Mouse (Mus musculus) limb, embryonic 15.5 days (tissue): Measurements from ENCODE around the gene Map3k1. TPM values are rescaled to one million over a fixed set of nuclear protein-coding genes. Genes with fewer than 3 reads are reported as not detected.
A peak's percentile ranks its signal among the peaks of the same experiment; 100 is the strongest.

Experiments used
- ATAC-seq: fragments of 200-750 bp; cut with Nextera tagmentation; 2 replicates; pipeline ENCODE4 v1.8.0; 2017; ENCODE audit warnings: low read depth, moderate TSS enrichment; ENCODE audit not compliant: insufficient number of reproducible peaks, low FRiP score, low TSS enrichment
- H3K27ac ChIP-seq: fragments of 300-500 bp; sonication (generic); 2 replicates; pipeline ENCODE4 v1.5.1; 2015; ENCODE audit warnings: moderate library complexity, mild to moderate bottlenecking, inconsistent platforms
- H3K27me3 ChIP-seq: fragments of 300-500 bp; sonication (generic); 2 replicates; pipeline ENCODE4 v1.6.1; 2015; ENCODE audit warnings: inconsistent platforms
- H3K36me3 ChIP-seq: fragments of 300-500 bp; sonication (generic); 2 replicates; pipeline ENCODE4 v1.6.1; 2015; ENCODE audit warnings: inconsistent platforms
- H3K4me1 ChIP-seq: fragments of 300-500 bp; sonication (generic); 2 replicates; pipeline ENCODE4 v1.6.1; 2015; ENCODE audit warnings: inconsistent platforms
- H3K4me2 ChIP-seq: fragments of 300-500 bp; sonication (generic); 2 replicates; pipeline ENCODE4 v1.6.1; 2015; ENCODE audit warnings: mild to moderate bottlenecking, inconsistent platforms
- H3K4me3 ChIP-seq: fragments of 300-500 bp; sonication (generic); 2 replicates; pipeline ENCODE4 v1.5.1; 2015; ENCODE audit warnings: mild to moderate bottlenecking, inconsistent platforms
- H3K9ac ChIP-seq: fragments of 300-500 bp; sonication (generic); 2 replicates; pipeline ENCODE4 v1.6.1; 2015; ENCODE audit warnings: inconsistent platforms
- H3K9me3 ChIP-seq: fragments of 300-500 bp; sonication (generic); 2 replicates; pipeline ENCODE4 v1.6.1; 2016; ENCODE audit warnings: inconsistent platforms
- WGBS: fragments of 180-500 bp; shearing (Covaris S2); methylation state at CpG from one replicate; pipeline ENCODE4 v1.1.7; 2015; 5-methylcytosine and 5-hydroxymethylcytosine counted together
- polyA plus RNA-seq: library from polyadenylated mRNA; unstranded; fragments of >200 nt; fragmentation: Nextera tagmentation; extraction: Ambion mirVana; gene quantifications from 2 replicates; pipeline ENCODE4 v1.2.1, GENCODE M21; 2015

Map3k1 gene
- polyA plus RNA-seq, 1 experiment from 2014 or later, result 14.5 TPM

- no peak for ATAC-seq
- no peak overlapping the region for H3K4me3 ChIP-seq
- WGBS, result 53% methylated on average over 10 of the region's 10 CpGs
- peaks cover 66% of the 10 kb centered on the region for H3K4me1 ChIP-seq
- H3K9me3 ChIP-seq, result no peaks in the 10 kb centered on the region
- H3K4me2 ChIP-seq, result no peak overlapping the region
- no peak overlapping the region for H3K9ac ChIP-seq
- H3K27ac ChIP-seq, result no peak overlapping the region
- H3K27me3 ChIP-seq, result no peaks in the 10 kb centered on the region
- no peaks in the 10 kb centered on the region for H3K36me3 ChIP-seq
Observed at GRCm38 (mm10) chr13:111801662-111802270, 7.0 kb downstream of the Map3k1 start.

DNA sequence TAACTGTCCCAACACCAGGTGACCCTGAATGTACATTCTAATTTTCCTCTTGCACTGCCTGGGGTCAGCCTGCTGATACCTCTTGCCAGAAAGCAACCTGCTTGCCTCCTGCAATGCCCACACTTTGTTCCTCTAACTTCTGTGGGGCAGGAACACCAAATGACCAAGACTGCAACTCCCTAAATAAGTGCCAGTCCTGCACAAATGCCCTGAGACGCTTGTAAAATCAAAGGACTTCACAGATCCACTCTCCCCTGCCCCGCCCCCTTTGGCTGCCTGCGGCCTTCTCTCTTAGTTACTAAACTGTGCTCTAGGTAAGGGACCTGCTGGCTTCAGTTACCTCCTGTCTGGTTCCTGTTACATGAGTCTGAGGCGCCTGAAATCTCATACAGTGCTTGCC is 7.9 kb downstream of the Map3k1 start:
- H3K36me3 ChIP-seq, result no peaks in the 10 kb centered on the region
- H3K4me3 ChIP-seq, result no peak overlapping the region
- 26% methylated on average over 4 of the region's 4 CpGs for WGBS
- H3K9ac ChIP-seq, result no peak overlapping the region
- ATAC-seq, result no peak
- no peaks in the 10 kb centered on the region for H3K9me3 ChIP-seq
- peaks cover 74% of the 10 kb centered on the region for H3K4me1 ChIP-seq
- H3K4me2 ChIP-seq, result no peak overlapping the region
- H3K27ac ChIP-seq, result 0 out of 2 replicates have a peak overlapping the region, but pooled peaks have one; percentile 4
- H3K27me3 ChIP-seq, result no peaks in the 10 kb centered on the region

DNA sequence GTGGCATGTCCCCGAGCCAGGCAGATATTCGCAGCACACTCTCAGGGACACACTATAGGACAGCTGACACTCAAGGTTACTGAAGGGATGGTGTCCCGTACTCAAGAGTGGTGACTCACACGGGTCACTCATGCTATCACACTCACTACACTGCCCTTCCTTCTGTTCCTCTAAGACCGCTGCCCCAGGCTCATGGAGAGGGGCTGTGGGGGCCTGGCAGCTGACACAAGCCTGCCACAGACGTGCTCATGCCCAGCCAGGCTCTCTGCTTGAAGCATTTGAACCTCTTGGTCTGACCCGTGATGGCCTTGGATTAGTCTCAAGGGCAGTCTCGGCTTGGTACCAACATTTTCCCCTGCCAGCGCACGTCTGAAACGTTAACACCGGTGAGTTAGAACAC is 10.7 kb downstream of the Map3k1 start:
- Histone ChIP-seq H3K27ac (no peak overlapping the region), H3K27me3 (no peaks in the 10 kb centered on the region), H3K9ac (no peak overlapping the region), H3K4me1 (peaks cover 64% of the 10 kb centered on the region), H3K4me2 (no peak overlapping the region), H3K4me3 (no peak overlapping the region), H3K36me3 (no peaks in the 10 kb centered on the region), H3K9me3 (no peaks in the 10 kb centered on the region)
- WGBS, result 63% methylated on average over 12 of the region's 12 CpGs
- ATAC-seq, result no peak

DNA sequence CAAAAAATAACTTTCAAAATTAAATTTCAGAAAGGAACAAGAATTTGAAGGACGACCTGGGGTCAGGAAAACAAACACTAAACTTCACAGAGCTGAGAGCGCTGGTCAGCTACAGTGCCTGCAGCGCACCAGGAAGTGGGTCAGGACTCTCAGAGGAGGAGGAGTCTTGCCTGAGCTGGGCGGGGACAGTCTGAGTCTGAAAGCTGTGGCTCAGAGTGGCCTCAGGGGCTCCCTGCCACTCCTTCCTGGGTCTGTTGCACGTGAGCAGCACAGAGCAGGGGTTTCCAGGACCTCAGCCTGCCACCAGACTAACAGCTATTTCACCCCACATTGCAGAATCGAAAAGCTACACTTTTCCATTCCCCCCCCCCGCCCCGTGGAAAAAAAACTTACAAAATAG is 11.8 kb downstream of the Map3k1 start:
- H3K27me3 ChIP-seq, result no peaks in the 10 kb centered on the region
- peaks cover 68% of the 10 kb centered on the region for H3K4me1 ChIP-seq
- no peaks in the 10 kb centered on the region for H3K36me3 ChIP-seq
- H3K27ac ChIP-seq, result peak overlapping the region; percentile 33; the same call in 1 of the 2 replicates
- H3K4me2 ChIP-seq, result peak overlapping the region; percentile 25; the same call in 1 of the 2 replicates
- no peak overlapping the region for H3K4me3 ChIP-seq
- no peak overlapping the region for H3K9ac ChIP-seq
- 8% methylated on average over 8 of the region's 8 CpGs for WGBS
- H3K9me3 ChIP-seq, result no peaks in the 10 kb centered on the region
- ATAC-seq, result peak; percentile 55; the same call in 1 of the 2 replicates

- Histone ChIP-seq H3K27me3 (no peaks in the 10 kb centered on the region), H3K4me1 (peaks cover 63% of the 10 kb centered on the region), H3K27ac (no peak overlapping the region), H3K4me3 (no peak overlapping the region), H3K4me2 (no peak overlapping the region), H3K9me3 (no peaks in the 10 kb centered on the region), H3K9ac (no peak overlapping the region), H3K36me3 (no peaks in the 10 kb centered on the region)
- peak; percentile 32; the same call in 1 of the 2 replicates for ATAC-seq
- 57% methylated on average over 11 of the region's 11 CpGs for WGBS
Observed at GRCm38 (mm10) chr13:111796191-111796920, 12.4 kb downstream of the Map3k1 start.

- Histone ChIP-seq H3K9ac (no peak overlapping the region), H3K36me3 (no peaks in the 10 kb centered on the region), H3K4me2 (no peak overlapping the region), H3K27me3 (no peaks in the 10 kb centered on the region), H3K4me1 (peaks cover 69% of the 10 kb centered on the region), H3K27ac (no peak overlapping the region), H3K9me3 (no peaks in the 10 kb centered on the region), H3K4me3 (no peak overlapping the region)
- 77% methylated on average over 14 of the region's 14 CpGs for WGBS
- ATAC-seq, result no peak
Observed at GRCm38 (mm10) chr13:111792975-111793287, 15.9 kb downstream of the Map3k1 start.

DNA sequence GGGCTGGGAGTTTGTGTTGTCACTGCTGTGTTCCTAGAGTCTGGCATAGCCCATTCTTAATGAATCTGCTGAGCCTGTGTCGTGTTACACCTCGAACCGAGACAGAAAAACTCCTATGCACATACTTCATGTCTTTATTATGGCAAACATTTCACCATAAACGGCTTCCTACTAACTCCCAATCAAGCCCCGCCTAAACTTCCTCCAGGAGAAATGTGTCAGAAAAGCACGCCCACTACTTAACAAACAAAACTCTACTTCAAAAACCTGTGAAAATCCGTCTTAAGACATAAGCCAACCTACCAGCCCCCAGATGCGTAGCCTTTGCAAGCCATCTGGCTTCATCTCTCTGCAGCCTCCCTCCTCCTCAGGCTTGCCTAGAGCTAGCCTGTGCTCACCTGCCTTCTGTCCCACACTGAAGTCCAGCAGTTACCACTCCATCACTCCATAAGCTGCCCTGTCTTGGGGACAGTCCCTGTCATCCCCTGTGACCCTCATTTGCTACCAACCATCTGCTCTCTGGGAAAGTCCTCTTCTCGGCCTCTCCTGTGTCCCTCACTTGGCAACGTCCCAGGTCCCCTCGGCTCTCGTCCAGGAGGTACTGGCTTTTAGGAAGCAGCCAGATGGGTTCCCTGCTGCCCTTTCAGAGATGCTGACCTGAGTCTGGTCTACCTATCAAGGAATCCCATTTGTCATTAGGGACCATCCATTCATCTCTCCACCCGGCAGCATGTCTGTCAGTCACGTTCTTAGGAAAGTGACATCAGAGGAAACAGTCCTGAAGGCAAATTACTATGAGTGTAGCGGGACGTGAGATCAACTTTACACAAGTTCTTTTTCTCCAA is 16.4 kb downstream of the Map3k1 start:
- 45% methylated on average over 16 of the region's 16 CpGs for WGBS
- peaks cover 66% of the 10 kb centered on the region for H3K4me1 ChIP-seq

GRCm38 (mm10) chr13:111791596-111791995 is 17.2 kb downstream of the Map3k1 start:
- 78% methylated on average over 11 of the region's 11 CpGs for WGBS
- Histone ChIP-seq H3K9ac (no peak overlapping the region), H3K4me1 (peaks cover 60% of the 10 kb centered on the region), H3K4me2 (no peak overlapping the region), H3K27me3 (no peaks in the 10 kb centered on the region), H3K9me3 (no peaks in the 10 kb centered on the region), H3K4me3 (no peak overlapping the region), H3K36me3 (no peaks in the 10 kb centered on the region), H3K27ac (no peak overlapping the region)
- no peak for ATAC-seq

More for the DNA sequence above, 16.4 kb downstream of the Map3k1 start:
- no peak overlapping the region for H3K4me3 ChIP-seq
- no peak for ATAC-seq
- no peaks in the 10 kb centered on the region for H3K36me3 ChIP-seq
- H3K4me2 ChIP-seq, result no peak overlapping the region
- no peak overlapping the region for H3K27ac ChIP-seq
- no peaks in the 10 kb centered on the region for H3K9me3 ChIP-seq
- no peak overlapping the region for H3K9ac ChIP-seq
- no peaks in the 10 kb centered on the region for H3K27me3 ChIP-seq

DNA sequence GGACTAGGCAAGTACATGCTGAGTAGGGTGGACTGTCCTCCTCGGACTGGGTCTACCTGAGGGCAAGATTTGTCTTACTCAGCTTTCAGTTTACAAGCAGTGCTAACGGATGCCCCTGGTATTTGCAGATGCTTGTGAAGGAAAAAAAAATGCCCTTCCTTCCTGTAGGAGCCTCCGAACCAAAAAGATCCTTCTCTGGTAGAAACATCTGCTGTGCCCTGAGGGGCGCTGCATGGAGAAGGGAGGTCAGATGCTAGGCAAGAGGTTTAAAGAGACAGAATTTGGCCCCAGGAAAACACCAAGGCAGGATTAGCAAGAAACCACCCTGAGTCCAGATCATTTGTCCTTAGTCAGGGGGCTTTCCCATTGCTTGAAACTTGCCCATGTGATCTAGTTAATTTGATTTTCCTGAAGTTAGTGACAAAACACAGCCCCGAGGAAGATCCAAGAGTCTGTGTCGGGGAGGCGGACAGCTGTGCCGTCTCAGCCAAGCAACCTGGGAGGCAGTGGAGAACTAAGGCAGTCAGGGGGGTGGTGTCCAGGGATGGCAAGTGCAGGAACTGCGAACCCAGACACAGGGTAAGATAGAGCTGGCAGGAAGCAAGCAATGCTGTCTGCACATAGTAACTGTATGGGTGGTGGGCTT is 19.2 kb downstream of the Map3k1 start:
- Histone ChIP-seq H3K9ac (no peak overlapping the region), H3K36me3 (no peaks in the 10 kb centered on the region), H3K4me3 (no peak overlapping the region), H3K4me2 (no peak overlapping the region), H3K9me3 (no peaks in the 10 kb centered on the region), H3K4me1 (peaks cover 56% of the 10 kb centered on the region), H3K27me3 (no peaks in the 10 kb centered on the region), H3K27ac (no peak overlapping the region)
- 30% methylated on average over 9 of the region's 9 CpGs for WGBS
- no peak for ATAC-seq

GRCm38 (mm10) chr13:111788882-111789281 is 19.9 kb downstream of the Map3k1 start:
- no peak overlapping the region for H3K9ac ChIP-seq
- no peaks in the 10 kb centered on the region for H3K27me3 ChIP-seq
- H3K9me3 ChIP-seq, result no peaks in the 10 kb centered on the region
- no peak for ATAC-seq
- 63% methylated on average over 9 of the region's 9 CpGs for WGBS
- peaks cover 58% of the 10 kb centered on the region for H3K4me1 ChIP-seq
- H3K27ac ChIP-seq, result no peak overlapping the region
- no peaks in the 10 kb centered on the region for H3K36me3 ChIP-seq
- no peak overlapping the region for H3K4me2 ChIP-seq
- no peak overlapping the region for H3K4me3 ChIP-seq

- ATAC-seq, result 0 out of 2 replicates have a peak, but pooled peaks have one; percentile 38
- Histone ChIP-seq H3K27ac (no peak overlapping the region), H3K4me3 (no peak overlapping the region), H3K27me3 (no peaks in the 10 kb centered on the region), H3K9me3 (no peaks in the 10 kb centered on the region), H3K9ac (no peak overlapping the region), H3K4me1 (peaks cover 57% of the 10 kb centered on the region), H3K36me3 (no peaks in the 10 kb centered on the region), H3K4me2 (no peak overlapping the region; the same call in 1 of the 2 replicates)
- WGBS, result 27% methylated on average over 18 of the region's 18 CpGs
Observed at GRCm38 (mm10) chr13:111787857-111788619, 20.8 kb downstream of the Map3k1 start.
